Mouse (Mus musculus): ENCODE results near the gene Amn. TPM values are rescaled to one million over a fixed set of nuclear protein-coding genes. Genes with fewer than 3 reads are reported as not detected.
A peak's percentile ranks its signal among the peaks of the same experiment; 100 is the strongest.

Gene Amn
- polyA plus RNA-seq, 1 experiment from 2014 or later: 1.4 TPM

DNA sequence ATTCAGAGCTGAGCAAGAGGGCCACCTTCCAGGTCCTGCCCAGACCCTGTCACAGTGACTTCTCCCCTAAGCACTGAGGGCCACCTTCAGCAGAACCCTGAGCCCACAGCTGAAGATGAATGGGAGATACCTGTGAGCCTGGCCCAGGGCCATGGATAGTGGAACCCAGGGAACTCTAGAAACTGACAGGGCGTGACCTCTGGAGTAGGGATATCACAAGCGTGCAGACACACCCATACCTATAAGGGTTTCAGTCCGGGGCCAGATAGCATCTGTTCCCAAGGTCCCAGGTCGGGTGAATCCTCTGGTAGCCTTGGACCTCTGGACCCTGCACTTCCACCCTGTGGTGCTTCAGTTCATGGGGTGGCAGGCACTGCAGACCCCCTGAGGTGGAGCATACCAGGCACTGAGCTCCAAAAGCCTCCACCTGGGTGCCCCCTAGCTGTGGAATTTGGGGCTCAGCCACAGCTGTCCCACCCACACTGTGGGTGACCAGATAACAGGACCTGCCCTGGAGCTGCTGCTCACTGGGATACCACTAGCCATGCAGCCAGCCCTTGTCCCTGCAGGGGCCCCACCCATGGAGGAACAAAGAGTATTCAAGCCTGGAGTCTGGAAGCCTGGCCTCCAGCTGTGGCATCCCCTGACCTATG, 3.1 kb upstream of the Amn start:
- Histone ChIP-seq H3K9ac (ENCODE audit: low read length) (no peak overlapping the region), H3K9me3 (ENCODE audit: control insufficient read depth, low read length) (no peaks in the 10 kb centered on the region), H3K4me1 (ENCODE audit: control insufficient read depth in 2 of 2, insufficient read depth in 2 of 2, low read length in 2 of 2) (no peaks in the 10 kb centered on the region; a peak in 1 of 4 replicates), H3K4me2 (ENCODE audit: low read length) (no peak overlapping the region), H3K27ac (replicated peaks in 1 of 2; ENCODE audit: control insufficient read depth in 1 of 2, insufficient read depth in 1 of 2, low read depth in 2 of 2, low read length in 2 of 2) (no peak overlapping the region), H3K36me3 (ENCODE audit: control insufficient read depth, insufficient read depth, low read length) (peaks cover 10% of the 10 kb centered on the region), H3K4me3 (ENCODE audit: control insufficient read depth in 1 of 2, insufficient read depth in 1 of 2, low read depth in 1 of 2, low read length in 2 of 2) (no peak overlapping the region), H3K27me3 (ENCODE audit: control insufficient read depth, insufficient read depth, low read length) (peaks cover 35% of the 10 kb centered on the region)
- WGBS: 69% methylated on average over 4 of the region's 4 CpGs
- ATAC-seq (ENCODE audit: insufficient number of reproducible peaks, insufficient read depth, low FRiP score, low read depth): no peak

DNA sequence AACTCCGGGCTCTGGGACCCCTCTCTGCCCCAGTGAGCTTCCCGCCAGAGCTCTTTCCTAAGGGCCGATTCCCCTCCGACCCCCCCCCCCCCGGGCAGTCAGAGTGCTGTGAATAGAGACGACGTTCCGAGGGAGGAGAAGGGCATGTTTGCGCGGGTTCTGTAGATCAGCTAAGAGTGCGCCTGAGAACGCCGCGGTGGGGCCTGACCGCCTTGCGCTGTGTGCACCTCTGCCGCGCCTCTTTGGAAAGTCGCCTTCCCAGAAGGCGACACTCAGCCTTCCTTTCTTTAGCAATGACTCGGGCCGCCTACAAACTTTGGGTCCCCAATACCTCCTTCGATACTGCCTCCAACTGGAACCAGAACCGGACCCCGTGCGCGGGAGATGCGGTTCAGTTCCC, 511 bp downstream of the Amn start:
- Histone ChIP-seq H3K4me2 (ENCODE audit: low read length) (0 out of 2 replicates have a peak overlapping the region, but pooled peaks have one; percentile 22), H3K36me3 (ENCODE audit: control insufficient read depth, insufficient read depth, low read length) (no peaks in the 10 kb centered on the region), H3K9me3 (ENCODE audit: control insufficient read depth, low read length) (no peaks in the 10 kb centered on the region), H3K27me3 (ENCODE audit: control insufficient read depth, insufficient read depth, low read length) (peaks cover 71% of the 10 kb centered on the region), H3K4me1 (ENCODE audit: control insufficient read depth in 2 of 2, insufficient read depth in 2 of 2, low read length in 2 of 2) (peaks cover 13 to 21% of the 10 kb centered on the region in 2 experiments; a peak in 3 of 4 replicates), H3K27ac (replicated peaks in 1 of 2; ENCODE audit: control insufficient read depth in 1 of 2, insufficient read depth in 1 of 2, low read depth in 2 of 2, low read length in 2 of 2) (no peak overlapping the region), H3K4me3 (ENCODE audit: control insufficient read depth in 1 of 2, insufficient read depth in 1 of 2, low read depth in 1 of 2, low read length in 2 of 2) (peak overlapping the region in 1 of 2 experiments; percentile 21; a peak in 2 of 4 replicates), H3K9ac (ENCODE audit: low read length) (no peak overlapping the region)
- ATAC-seq (ENCODE audit: insufficient number of reproducible peaks, insufficient read depth, low FRiP score, low read depth): no peak
- WGBS: 6% methylated on average over 25 of the region's 28 CpGs

DNA sequence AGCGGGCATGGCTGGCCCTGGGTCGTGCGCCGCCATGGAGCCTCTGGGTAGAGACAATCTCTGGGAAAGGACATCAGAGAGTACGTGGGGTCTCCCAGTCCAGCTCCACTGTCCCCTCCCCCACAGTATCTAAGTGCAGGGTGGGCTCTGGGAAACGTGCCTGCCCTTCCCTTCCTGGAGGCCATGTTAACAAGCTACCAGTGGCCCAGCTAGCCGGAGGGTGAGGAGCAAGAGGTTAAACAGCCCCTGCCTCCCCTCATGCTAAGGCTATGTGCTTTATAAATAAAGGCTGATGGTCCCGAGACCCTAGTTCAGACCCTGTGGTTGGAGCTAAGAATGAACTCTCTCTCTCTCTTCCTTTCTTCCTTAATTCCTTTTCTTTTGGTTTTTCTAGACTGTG, 1.1 kb downstream of the Amn start:
- H3K9ac ChIP-seq (ENCODE audit: low read length): no peak overlapping the region
- no peaks in the 10 kb centered on the region for H3K36me3 ChIP-seq (ENCODE audit: control insufficient read depth, insufficient read depth, low read length)
- peaks cover 76% of the 10 kb centered on the region for H3K27me3 ChIP-seq (ENCODE audit: control insufficient read depth, insufficient read depth, low read length)
- peaks cover 13 to 21% of the 10 kb centered on the region in 2 experiments; a peak in 3 of 4 replicates for H3K4me1 ChIP-seq (ENCODE audit: control insufficient read depth in 2 of 2, insufficient read depth in 2 of 2, low read length in 2 of 2)
- H3K27ac ChIP-seq (replicated peaks in 1 of 2; ENCODE audit: control insufficient read depth in 1 of 2, insufficient read depth in 1 of 2, low read depth in 2 of 2, low read length in 2 of 2): no peak overlapping the region
- no peak for ATAC-seq (ENCODE audit: insufficient number of reproducible peaks, insufficient read depth, low FRiP score, low read depth)
- WGBS: 21% methylated on average over 8 of the region's 8 CpGs
- 0 out of 2 replicates have a peak overlapping the region, but pooled peaks have one; percentile 22 for H3K4me2 ChIP-seq (ENCODE audit: low read length)
- peak overlapping the region in 1 of 2 experiments; percentile 21; a peak in 1 of 4 replicates for H3K4me3 ChIP-seq (ENCODE audit: control insufficient read depth in 1 of 2, insufficient read depth in 1 of 2, low read depth in 1 of 2, low read length in 2 of 2)
- no peaks in the 10 kb centered on the region for H3K9me3 ChIP-seq (ENCODE audit: control insufficient read depth, low read length)

DNA sequence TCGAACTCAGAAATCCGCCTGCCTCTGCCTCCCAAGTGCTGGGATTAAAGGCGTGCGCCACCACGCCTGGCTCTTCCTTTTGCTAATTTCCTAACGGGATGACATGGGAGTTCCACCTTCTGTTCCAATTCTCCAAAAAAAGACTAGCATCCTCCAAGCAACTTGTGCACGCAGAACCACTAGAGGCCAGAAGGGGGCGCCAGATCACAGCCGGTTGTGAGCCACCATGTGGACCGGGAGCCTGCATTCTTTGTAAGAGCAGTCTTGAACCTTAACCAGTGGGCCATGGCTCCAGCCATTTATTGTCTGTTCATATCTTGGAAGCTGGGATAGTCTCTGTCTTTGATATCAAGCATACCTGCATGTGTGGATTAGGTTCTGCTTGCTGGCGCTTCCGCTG, 1.5 kb downstream of the Amn start:
- no peak for ATAC-seq (ENCODE audit: insufficient number of reproducible peaks, insufficient read depth, low FRiP score, low read depth)
- Histone ChIP-seq H3K4me3 (ENCODE audit: control insufficient read depth in 1 of 2, insufficient read depth in 1 of 2, low read depth in 1 of 2, low read length in 2 of 2) (no peak overlapping the region), H3K27ac (replicated peaks in 1 of 2; ENCODE audit: control insufficient read depth in 1 of 2, insufficient read depth in 1 of 2, low read depth in 2 of 2, low read length in 2 of 2) (no peak overlapping the region), H3K27me3 (ENCODE audit: control insufficient read depth, insufficient read depth, low read length) (peaks cover 81% of the 10 kb centered on the region), H3K9ac (ENCODE audit: low read length) (no peak overlapping the region), H3K9me3 (ENCODE audit: control insufficient read depth, low read length) (no peaks in the 10 kb centered on the region), H3K4me1 (ENCODE audit: control insufficient read depth in 2 of 2, insufficient read depth in 2 of 2, low read length in 2 of 2) (peaks cover 13 to 21% of the 10 kb centered on the region in 2 experiments; a peak in 3 of 4 replicates), H3K36me3 (ENCODE audit: control insufficient read depth, insufficient read depth, low read length) (no peaks in the 10 kb centered on the region), H3K4me2 (ENCODE audit: low read length) (no peak overlapping the region)
- 22% methylated on average over 12 of the region's 12 CpGs for WGBS

DNA sequence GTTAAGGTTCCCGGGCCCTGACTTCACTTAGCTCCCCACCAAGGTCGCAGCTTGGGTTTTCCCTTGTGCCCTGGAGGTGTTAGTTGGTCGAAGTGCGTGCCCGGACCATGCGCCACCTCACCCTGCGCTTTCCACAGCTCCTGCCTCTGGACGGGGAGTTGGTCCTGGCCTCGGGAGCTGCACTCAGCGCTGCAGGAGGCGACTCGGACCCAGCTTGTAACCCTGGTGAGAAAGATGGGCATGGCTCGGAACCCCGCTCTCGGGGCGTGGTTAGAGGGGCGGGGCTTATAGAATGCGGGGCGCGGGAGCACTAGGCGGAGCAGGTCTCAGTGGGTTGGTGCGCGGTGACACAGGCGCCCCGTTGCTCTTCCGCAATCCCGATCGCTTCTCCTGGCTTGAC, 3.1 kb downstream of the Amn start:
- H3K9me3 ChIP-seq (ENCODE audit: control insufficient read depth, low read length): peaks cover 3% of the 10 kb centered on the region; the same call in 1 of the 2 replicates
- no peak overlapping the region for H3K9ac ChIP-seq (ENCODE audit: low read length)
- peak overlapping the region; percentile 96 for H3K4me2 ChIP-seq (ENCODE audit: low read length)
- H3K27ac ChIP-seq (replicated peaks in 1 of 2; ENCODE audit: control insufficient read depth in 1 of 2, insufficient read depth in 1 of 2, low read depth in 2 of 2, low read length in 2 of 2): no peak overlapping the region
- H3K27me3 ChIP-seq (ENCODE audit: control insufficient read depth, insufficient read depth, low read length): peaks cover 81% of the 10 kb centered on the region
- H3K4me3 ChIP-seq (ENCODE audit: control insufficient read depth in 1 of 2, insufficient read depth in 1 of 2, low read depth in 1 of 2, low read length in 2 of 2): peak overlapping the region; percentile 42 to 53
- H3K36me3 ChIP-seq (ENCODE audit: control insufficient read depth, insufficient read depth, low read length): no peaks in the 10 kb centered on the region
- ATAC-seq (ENCODE audit: insufficient number of reproducible peaks, insufficient read depth, low FRiP score, low read depth): no peak
- 5% methylated on average over 28 of the region's 28 CpGs for WGBS
- peaks cover 13 to 21% of the 10 kb centered on the region in 2 experiments; a peak in 3 of 4 replicates for H3K4me1 ChIP-seq (ENCODE audit: control insufficient read depth in 2 of 2, insufficient read depth in 2 of 2, low read length in 2 of 2)

DNA sequence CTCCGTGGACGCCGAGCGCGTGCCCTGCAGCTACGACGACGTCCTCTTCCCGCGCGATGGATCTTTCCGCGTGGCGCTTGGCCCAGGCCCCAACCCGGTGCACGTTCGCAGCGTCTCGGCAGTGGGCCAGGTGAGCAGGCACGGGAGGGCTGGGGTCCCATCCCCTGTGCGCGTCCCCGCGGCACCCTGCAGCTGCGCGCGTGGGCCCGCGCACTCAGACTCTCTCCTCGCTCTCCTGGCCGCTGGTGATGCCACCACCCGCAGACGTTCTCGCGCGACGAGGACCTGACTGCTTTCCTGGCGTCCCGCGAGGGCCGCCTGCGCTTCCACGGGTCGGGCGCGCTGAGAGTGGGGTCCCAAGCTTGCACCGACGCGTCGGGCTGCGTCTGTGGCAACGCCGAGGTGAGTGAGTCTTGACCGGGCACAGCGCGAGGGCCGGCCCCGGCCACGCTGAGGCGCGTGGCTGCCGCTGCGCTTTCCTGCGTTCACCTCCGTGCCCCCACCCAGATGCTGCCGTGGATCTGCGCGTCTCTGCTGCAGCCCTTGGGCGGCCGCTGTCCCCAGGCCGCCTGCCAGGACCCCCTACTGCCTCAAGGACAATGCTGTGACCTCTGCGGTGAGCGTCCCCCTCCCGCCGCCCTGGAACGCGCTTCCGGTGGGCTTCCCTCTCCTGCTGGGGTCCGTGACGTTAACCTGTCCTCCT, 3.7 kb downstream of the Amn start:
- H3K27ac ChIP-seq (replicated peaks in 1 of 2; ENCODE audit: control insufficient read depth in 1 of 2, insufficient read depth in 1 of 2, low read depth in 2 of 2, low read length in 2 of 2): no peak overlapping the region
- peak overlapping the region; percentile 68 for H3K9ac ChIP-seq (ENCODE audit: low read length)
- no peaks in the 10 kb centered on the region for H3K36me3 ChIP-seq (ENCODE audit: control insufficient read depth, insufficient read depth, low read length)
- H3K27me3 ChIP-seq (ENCODE audit: control insufficient read depth, insufficient read depth, low read length): peaks cover 78% of the 10 kb centered on the region
- H3K9me3 ChIP-seq (ENCODE audit: control insufficient read depth, low read length): peaks cover 5% of the 10 kb centered on the region; the same call in 1 of the 2 replicates
- ATAC-seq (ENCODE audit: insufficient number of reproducible peaks, insufficient read depth, low FRiP score, low read depth): 0 out of 2 replicates have a peak, but pooled peaks have one; percentile 10
- H3K4me2 ChIP-seq (ENCODE audit: low read length): peak overlapping the region; percentile 96
- WGBS: 4% methylated on average over 79 of the region's 80 CpGs
- peak overlapping the region; percentile 42 to 53 for H3K4me3 ChIP-seq (ENCODE audit: control insufficient read depth in 1 of 2, insufficient read depth in 1 of 2, low read depth in 1 of 2, low read length in 2 of 2)
- H3K4me1 ChIP-seq (ENCODE audit: control insufficient read depth in 2 of 2, insufficient read depth in 2 of 2, low read length in 2 of 2): peaks cover 13 to 21% of the 10 kb centered on the region in 2 experiments; a peak in 3 of 4 replicates

DNA sequence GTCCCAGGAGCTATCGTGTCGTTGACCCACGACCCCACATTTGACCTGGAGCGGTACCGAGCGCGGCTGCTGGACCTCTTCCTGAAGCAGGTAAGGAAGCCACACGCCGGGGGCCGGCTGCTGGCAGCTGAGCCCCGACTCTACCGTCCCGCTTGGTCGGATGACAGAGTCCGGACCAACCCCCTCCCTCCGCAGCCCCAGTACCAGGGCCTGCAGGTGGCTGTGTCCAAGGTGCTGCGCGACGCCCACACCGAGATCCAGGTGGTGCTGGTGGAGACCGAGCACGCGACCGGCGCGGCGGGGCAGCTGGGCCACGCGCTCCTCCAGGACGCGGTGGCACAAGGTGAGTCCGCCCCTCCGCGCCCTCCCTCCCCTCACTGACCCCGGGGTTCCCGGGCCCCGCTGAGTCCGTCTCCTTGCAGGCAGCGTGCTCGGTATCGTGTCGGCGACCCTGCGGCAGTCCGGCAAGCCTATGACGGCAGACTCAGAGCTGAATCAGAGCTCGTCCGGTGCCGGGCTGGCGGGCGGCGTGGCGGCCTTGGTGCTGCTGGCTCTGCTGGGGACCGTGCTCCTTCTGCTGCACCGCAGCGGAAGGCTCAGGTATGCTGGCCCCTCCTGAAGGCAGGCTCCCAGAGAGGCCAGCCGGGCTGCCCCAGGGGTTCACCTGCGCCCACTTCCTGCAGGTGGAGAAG, 4.4 kb downstream of the Amn start:
- WGBS: under 1% methylated on average over 57 of the region's 58 CpGs
- Histone ChIP-seq H3K27me3 (ENCODE audit: control insufficient read depth, insufficient read depth, low read length) (peaks cover 71% of the 10 kb centered on the region), H3K9me3 (ENCODE audit: control insufficient read depth, low read length) (peaks cover 5% of the 10 kb centered on the region; the same call in 1 of the 2 replicates), H3K4me2 (ENCODE audit: low read length) (peak overlapping the region; percentile 96), H3K27ac (replicated peaks in 1 of 2; ENCODE audit: control insufficient read depth in 1 of 2, insufficient read depth in 1 of 2, low read depth in 2 of 2, low read length in 2 of 2) (no peak overlapping the region), H3K36me3 (ENCODE audit: control insufficient read depth, insufficient read depth, low read length) (no peaks in the 10 kb centered on the region), H3K4me3 (ENCODE audit: control insufficient read depth in 1 of 2, insufficient read depth in 1 of 2, low read depth in 1 of 2, low read length in 2 of 2) (peak overlapping the region; percentile 42 to 53), H3K9ac (ENCODE audit: low read length) (peak overlapping the region; percentile 68), H3K4me1 (ENCODE audit: control insufficient read depth in 2 of 2, insufficient read depth in 2 of 2, low read length in 2 of 2) (peaks cover 13 to 21% of the 10 kb centered on the region in 2 experiments; a peak in 3 of 4 replicates)
- ATAC-seq (ENCODE audit: insufficient number of reproducible peaks, insufficient read depth, low FRiP score, low read depth): no peak
